ENCODE assay signal across 8 mouse cellular contexts in genomic region chr10:75516724-75517072, GRCm38 (mm10). TPM values are rescaled to one million over a fixed set of nuclear protein-coding genes. Genes with fewer than 3 reads are reported as not detected.
DNase-seq lines count a peak whose midpoint lies in the region; ATAC-seq and TF ChIP-seq lines count a peak whose summit lies in the region.

No protein-coding gene starts in this region.

- peaks cover 16% of the 10 kb centered on the region for H3K36me3 ChIP-seq in hindbrain, embryonic 15.5 days
- peaks cover 24% of the 10 kb centered on the region for H3K36me3 ChIP-seq in midbrain, embryonic 13.5 days

- 2% methylated on average over 12 of the region's 12 CpGs for WGBS in lung, adult 2 months
- WGBS in hindbrain, embryonic 15.5 days = under 1% methylated on average over 12 of the region's 12 CpGs
- WGBS in midbrain, embryonic 13.5 days = 0% methylated on average over 12 of the region's 12 CpGs

- H3K4me3 ChIP-seq in lung, adult 2 months (replicated peaks; ENCODE audit: extremely low read depth, low read depth, low read length) = peak overlapping the region; percentile 86
- H3K4me3 ChIP-seq in cortical plate, adult 2 months (ENCODE audit: insufficient read depth, low read length) = peak overlapping the region; percentile 81
- H3K4me3 ChIP-seq in hindbrain, embryonic 15.5 days = peak overlapping the region; percentile 65
- peak overlapping the region; percentile 74 for H3K4me3 ChIP-seq in midbrain, embryonic 13.5 days (replicated peaks)

- no peaks in the 10 kb centered on the region for H3K27me3 ChIP-seq in hindbrain, embryonic 15.5 days
- H3K27me3 ChIP-seq in midbrain, embryonic 13.5 days = no peaks in the 10 kb centered on the region

- peak overlapping the region; percentile 87 for H3K4me2 ChIP-seq in hindbrain, embryonic 15.5 days
- peak overlapping the region; percentile 91 for H3K4me2 ChIP-seq in midbrain, embryonic 13.5 days (replicated peaks)

- H3K9ac ChIP-seq in hindbrain, embryonic 15.5 days = peak overlapping the region; percentile 84
- H3K9ac ChIP-seq in midbrain, embryonic 13.5 days (replicated peaks) = peak overlapping the region; percentile 95

- peak overlapping the region; percentile 96 for H3K27ac ChIP-seq in cortical plate, adult 2 months (ENCODE audit: insufficient read depth, low read length)
- peak overlapping the region; percentile 98 for H3K27ac ChIP-seq in hindbrain, embryonic 15.5 days (replicated peaks)
- peak overlapping the region; percentile 97 for H3K27ac ChIP-seq in midbrain, embryonic 13.5 days

- no peaks in the 10 kb centered on the region for H3K9me3 ChIP-seq in hindbrain, embryonic 15.5 days
- H3K9me3 ChIP-seq in midbrain, embryonic 13.5 days = no peaks in the 10 kb centered on the region

- no peak for DNase-seq in lung, adult 2 months
- no peak for DNase-seq in lung, postnatal 4 days
- no peak for DNase-seq in cerebellum, postnatal 4 days (ENCODE audit: low spot score in 2 of 2)
- DNase-seq in embryo, embryonic 11 days = no peak
- no peak for DNase-seq in cerebellum, adult 11-12 months

- no peak for ATAC-seq in hindbrain, embryonic 15.5 days (ENCODE audit: low FRiP score, low read depth)
- no peak for ATAC-seq in midbrain, embryonic 13.5 days

- no peak for TF ChIP-seq POLR2A in lung, adult 2 months (IDR thresholded peaks at IDR 0.05; ENCODE audit: borderline replicate concordance, extremely low read depth, low read depth, low read length)
- TF ChIP-seq POLR2A in cortical plate, adult 2 months (IDR thresholded peaks at IDR 0.05; ENCODE audit: extremely low read depth, insufficient read depth, low read length) = no peak

- no peak for TF ChIP-seq CTCF in lung, adult 2 months (IDR thresholded peaks at IDR 0.05; ENCODE audit: insufficient read depth, low read length)
- TF ChIP-seq CTCF in cortical plate, adult 2 months (IDR thresholded peaks at IDR 0.05; ENCODE audit: extremely low read depth, insufficient read depth, low read length) = no peak

- H3K4me1 ChIP-seq in lung, adult 2 months (ENCODE audit: control insufficient read depth, insufficient read depth, low read length) = peaks cover 17% of the 10 kb centered on the region
- H3K4me1 ChIP-seq in cortical plate, adult 2 months (ENCODE audit: control insufficient read depth, insufficient read depth, low read length) = peaks cover 9% of the 10 kb centered on the region; the same call in 1 of the 2 replicates
- H3K4me1 ChIP-seq in hindbrain, embryonic 15.5 days (replicated peaks) = peaks cover 40% of the 10 kb centered on the region
- H3K4me1 ChIP-seq in midbrain, embryonic 13.5 days (replicated peaks) = peaks cover 39% of the 10 kb centered on the region

RNA-seq across cellular contexts. Expression of gene Snrpd3, which starts 0.7 kb away (rescaled TPM):
- 11.5 and 17.2 TPM in 2 replicates for polyA plus RNA-seq in lung, adult 2 months (2012; rRNA removed)
- 43.7 and 44.6 TPM in 2 replicates for polyA plus RNA-seq in cortical plate, adult 2 months (2012; rRNA removed)
- 127 and 132 TPM in 2 replicates for polyA plus RNA-seq in hindbrain, embryonic 15.5 days (2015; fragmentation: Nextera tagmentation; extraction: Ambion mirVana)
- polyA plus RNA-seq in midbrain, embryonic 13.5 days (2015; fragmentation: Nextera tagmentation; extraction: Ambion mirVana) = 167 and 178 TPM in 2 replicates

RNA-seq across cellular contexts. Expression of gene Gucd1, which starts 1.1 kb away (rescaled TPM):
- polyA plus RNA-seq in lung, adult 2 months (2012; rRNA removed) = 37.0 and 49.1 TPM in 2 replicates
- 14.3 and 16.0 TPM in 2 replicates for polyA plus RNA-seq in cortical plate, adult 2 months (2012; rRNA removed)
- 20.2 and 20.3 TPM in 2 replicates for polyA plus RNA-seq in hindbrain, embryonic 15.5 days (2015; fragmentation: Nextera tagmentation; extraction: Ambion mirVana)
- 23.7 and 27.3 TPM in 2 replicates for polyA plus RNA-seq in midbrain, embryonic 13.5 days (2015; fragmentation: Nextera tagmentation; extraction: Ambion mirVana)

RNA-seq across cellular contexts. Expression of gene Lrrc75b, which starts 43.4 kb away (rescaled TPM):
- polyA plus RNA-seq in lung, adult 2 months (2012; rRNA removed) = 0.30 and 0.36 TPM in 2 replicates
- 8.9 and 9.9 TPM in 2 replicates for polyA plus RNA-seq in cortical plate, adult 2 months (2012; rRNA removed)
- 38.7 and 42.4 TPM in 2 replicates for polyA plus RNA-seq in hindbrain, embryonic 15.5 days (2015; fragmentation: Nextera tagmentation; extraction: Ambion mirVana)
- polyA plus RNA-seq in midbrain, embryonic 13.5 days (2015; fragmentation: Nextera tagmentation; extraction: Ambion mirVana) = 21.4 and 21.8 TPM in 2 replicates

RNA-seq across cellular contexts. Expression of gene Ggt1, which starts 44.7 kb away (rescaled TPM):
- polyA plus RNA-seq in lung, adult 2 months (2012; rRNA removed) = 1.8 and 2.2 TPM in 2 replicates
- polyA plus RNA-seq in cortical plate, adult 2 months (2012; rRNA removed) = 3.8 and 4.7 TPM in 2 replicates
- 1.2 and 1.3 TPM in 2 replicates for polyA plus RNA-seq in hindbrain, embryonic 15.5 days (2015; fragmentation: Nextera tagmentation; extraction: Ambion mirVana)
- polyA plus RNA-seq in midbrain, embryonic 13.5 days (2015; fragmentation: Nextera tagmentation; extraction: Ambion mirVana) = 0.76 and 0.94 TPM in 2 replicates
